Mouse (Mus musculus) thymus, adult 18-20 months (tissue): ENCODE results near the gene Spen.

Source experiments
- DNase-seq, 2 experiments: peaks; one replicate each; pipeline ENCODE4 v3.0.0; 2022; ENCODE audit warnings: mixed read lengths in 2 of 2

The Spen gene

DNA sequence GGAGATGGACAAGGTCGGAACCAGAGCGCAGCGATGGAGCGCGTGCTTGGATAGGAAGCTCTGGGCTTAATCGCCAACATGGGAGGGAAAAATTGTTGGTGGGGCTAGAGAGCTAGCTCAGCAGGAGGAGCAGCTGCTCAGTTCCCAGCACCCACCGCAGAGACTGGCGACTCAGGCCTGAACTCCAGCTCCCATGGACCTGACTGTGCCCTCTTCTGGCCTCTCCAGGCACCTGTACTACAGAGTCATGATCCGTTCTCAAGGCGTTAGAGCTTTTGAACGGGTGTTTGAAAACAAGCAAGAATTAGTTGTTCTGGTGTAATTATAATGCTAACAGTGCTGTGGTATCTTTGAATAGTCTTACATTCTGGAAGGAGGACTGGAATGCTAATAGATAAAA is 9.5 kb downstream of the Spen start:
- no peak for DNase-seq

DNA sequence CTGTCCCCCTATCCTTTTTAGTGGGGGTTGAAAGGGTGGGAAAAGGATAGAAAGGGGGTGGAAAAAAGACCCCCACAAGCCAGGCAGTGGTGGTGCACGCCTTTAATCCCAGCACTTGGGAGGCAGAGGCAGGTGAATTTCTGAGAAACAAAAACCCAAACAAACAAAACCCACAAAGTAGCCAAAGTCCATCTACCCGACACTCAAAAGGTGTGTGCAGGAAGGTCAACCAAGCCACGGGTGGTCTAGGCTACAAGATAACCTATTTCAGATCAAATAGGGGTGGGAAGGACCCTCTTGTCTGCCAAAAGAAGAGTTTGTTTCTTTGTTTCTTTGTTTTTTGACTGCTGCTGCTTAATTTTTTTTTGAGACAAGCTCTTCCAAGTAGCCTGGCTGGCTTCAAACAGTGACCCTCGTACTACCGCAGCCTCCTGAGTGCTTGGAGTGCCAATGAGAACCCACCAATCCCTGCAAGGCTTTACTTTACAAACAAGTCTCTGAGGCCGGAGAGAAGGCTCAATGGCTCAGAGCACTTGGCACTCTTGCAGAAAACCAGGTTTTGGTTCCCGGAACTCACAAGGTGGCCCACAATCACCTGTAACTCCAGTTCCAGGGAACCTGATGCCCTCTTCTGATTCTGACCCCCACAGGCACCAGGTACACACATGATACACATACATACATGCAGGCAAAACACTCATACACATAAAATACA is 11.3 kb downstream of the Spen start:
- DNase-seq = no peak

DNA sequence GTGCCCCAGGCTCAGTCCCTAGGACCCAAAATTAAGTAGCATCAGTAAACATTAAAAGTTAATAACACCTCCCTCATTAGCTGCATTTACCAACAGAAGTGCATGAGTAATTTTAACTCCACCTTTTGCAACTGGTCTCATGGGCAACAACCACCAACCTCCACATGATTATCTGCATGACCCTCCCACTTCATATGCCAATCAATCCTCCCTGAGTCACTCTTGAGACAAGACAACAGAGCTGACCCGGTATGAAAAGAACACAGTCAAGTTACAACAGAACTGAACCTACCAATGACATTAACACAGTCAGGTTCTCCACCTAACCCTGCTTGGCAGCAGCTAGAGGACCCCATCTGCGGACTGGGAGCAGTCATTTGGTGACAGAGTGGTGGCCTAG is 12.5 kb downstream of the Spen start:
- no peak for DNase-seq

DNA sequence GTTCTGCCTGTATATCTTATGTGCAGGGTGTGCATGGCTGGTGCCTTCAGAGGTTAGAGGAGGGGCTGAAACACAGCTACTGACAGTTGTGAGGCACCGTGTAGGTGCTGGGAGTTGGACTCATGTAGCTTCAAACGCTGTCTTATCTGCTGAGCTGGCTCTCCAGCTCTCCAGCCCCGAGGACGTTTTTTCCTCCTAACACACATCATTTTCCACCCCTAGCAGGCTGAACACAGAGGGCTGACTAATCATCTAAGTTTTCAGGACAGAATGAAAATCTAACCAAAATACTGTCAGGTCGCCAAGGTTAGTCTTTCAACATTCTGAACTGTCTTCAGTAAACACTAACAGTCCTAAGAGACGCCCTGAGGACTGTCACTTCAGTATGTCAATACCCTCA is 13.7 kb downstream of the Spen start:
- no peak for DNase-seq

DNA sequence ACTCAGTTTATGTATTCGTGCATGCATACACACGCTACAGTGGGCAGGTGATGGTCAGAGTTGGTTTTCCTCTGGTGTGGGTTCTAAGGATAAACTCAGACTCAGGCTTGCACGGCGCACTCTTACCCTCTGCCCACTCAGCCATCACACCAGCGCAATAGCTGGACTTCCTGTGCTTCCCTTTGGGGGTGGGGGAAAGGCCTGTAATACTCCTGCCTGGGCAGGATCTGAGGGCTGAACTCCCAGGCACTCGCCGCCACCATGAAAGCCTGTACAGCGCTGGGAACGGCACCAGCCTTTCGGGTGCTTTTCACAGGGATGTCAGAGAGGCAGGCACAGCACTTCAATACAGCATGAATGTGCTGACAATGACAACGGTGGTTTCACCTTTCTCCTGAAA is 15.3 kb downstream of the Spen start:
- DNase-seq = no peak

GRCm38 (mm10) chr4:141518386-141518785 is 20.0 kb downstream of the Spen start:
- no peak for DNase-seq

GRCm38 (mm10) chr4:141514179-141514641 is 24.2 kb downstream of the Spen start:
- no peak for DNase-seq

GRCm38 (mm10) chr4:141512145-141512544 is 26.3 kb downstream of the Spen start:
- no peak for DNase-seq

GRCm38 (mm10) chr4:141510457-141510856 is 27.9 kb downstream of the Spen start:
- no peak for DNase-seq

- no peak for DNase-seq
These were observed 31.5 kb downstream of the Spen start for GRCm38 (mm10) chr4:141506893-141507292.

DNA sequence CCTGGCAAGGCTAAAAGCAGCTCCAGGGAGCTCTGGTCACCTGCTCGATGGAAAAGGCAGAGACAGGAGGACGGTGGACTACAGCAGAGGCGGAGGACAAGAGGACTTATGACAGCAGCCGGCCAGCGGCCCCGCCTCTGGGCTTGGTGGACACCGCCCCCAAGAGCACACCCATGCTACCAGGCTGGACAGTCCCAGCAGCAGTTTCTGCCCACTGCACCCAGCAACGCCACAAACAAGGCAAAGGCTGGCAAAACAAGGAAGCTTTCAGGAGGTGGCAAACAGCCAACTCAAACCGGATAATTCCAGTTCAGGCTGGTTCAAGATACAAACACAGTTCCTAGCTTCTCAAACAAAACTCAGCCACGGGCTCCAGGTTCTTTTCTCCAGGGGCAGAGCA is 32.0 kb downstream of the Spen start:
- DNase-seq = no peak

GRCm38 (mm10) chr4:141505810-141506209 is 32.6 kb downstream of the Spen start:
- DNase-seq = no peak

- DNase-seq = no peak
These were observed 33.9 kb downstream of the Spen start for GRCm38 (mm10) chr4:141504471-141504870.

DNA sequence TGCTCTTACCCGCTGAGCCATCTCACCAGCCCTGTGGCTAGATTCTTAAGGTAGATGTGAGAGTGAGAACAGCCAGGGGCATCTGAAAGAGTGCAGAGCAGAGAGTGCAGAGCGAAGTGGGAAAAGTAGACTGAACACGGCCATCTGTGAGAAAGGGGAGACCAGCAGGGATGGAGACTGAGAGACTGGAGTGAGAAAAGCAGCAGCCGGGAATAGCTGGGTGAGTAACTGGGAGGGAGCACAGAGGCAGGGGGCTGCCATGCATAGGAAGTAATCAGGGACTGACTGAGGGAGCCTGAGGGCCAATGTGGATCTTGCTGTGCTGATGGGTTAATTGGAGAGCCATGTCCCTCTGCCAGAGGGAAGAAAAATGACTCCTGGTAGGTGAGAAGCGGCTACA is 35.7 kb downstream of the Spen start:
- DNase-seq = no peak

DNA sequence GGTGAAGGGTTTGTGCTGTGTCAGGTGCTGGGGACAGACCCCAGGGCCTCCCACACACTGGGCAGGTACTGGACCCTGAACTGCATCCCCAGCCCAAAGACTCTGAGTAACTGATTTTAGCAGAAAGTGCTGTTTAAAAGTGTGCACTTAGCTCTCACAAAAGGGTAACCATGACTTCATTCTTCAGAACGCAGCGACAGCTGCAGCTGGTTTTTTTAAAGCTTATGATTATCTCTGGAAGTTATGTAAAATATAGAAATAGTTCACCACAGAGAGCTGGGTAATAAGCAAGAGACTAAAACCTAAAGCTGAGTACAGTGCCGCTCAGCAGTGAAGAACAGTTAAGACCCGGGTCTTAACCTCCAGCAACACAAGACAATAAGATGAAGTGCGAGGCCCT is 37.3 kb downstream of the Spen start:
- DNase-seq = no peak

DNA sequence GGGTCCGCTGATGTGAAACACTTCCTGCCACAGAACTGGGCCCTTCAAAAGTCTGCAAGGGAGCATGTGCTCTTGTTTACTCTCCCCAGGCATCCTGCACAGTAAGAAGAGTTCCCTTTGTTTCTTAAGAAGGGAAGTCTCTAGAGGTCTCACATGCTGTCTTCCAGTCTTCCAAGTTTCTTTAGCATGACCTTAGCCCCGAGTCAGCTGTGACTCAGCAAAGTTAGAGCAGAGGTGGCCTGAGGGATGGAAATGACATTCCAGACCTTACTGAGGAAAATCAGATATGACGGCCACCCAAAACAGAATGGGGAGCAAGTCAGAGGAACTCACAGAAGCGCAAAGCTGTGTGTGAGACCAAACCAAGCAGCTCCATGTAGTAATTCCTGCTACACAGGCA is 37.8 kb downstream of the Spen start:
- no peak for DNase-seq

GRCm38 (mm10) chr4:141488670-141489069 is 49.7 kb downstream of the Spen start:
- DNase-seq = no peak

- no peak for DNase-seq
These were observed 50.8 kb downstream of the Spen start for GRCm38 (mm10) chr4:141487581-141487980.

GRCm38 (mm10) chr4:141484071-141484470 is 54.3 kb downstream of the Spen start:
- no peak for DNase-seq

- DNase-seq = no peak
These were observed 59.0 kb downstream of the Spen start for GRCm38 (mm10) chr4:141479411-141479810.

GRCm38 (mm10) chr4:141478794-141479193 is 59.6 kb downstream of the Spen start:
- DNase-seq = no peak

GRCm38 (mm10) chr4:141478225-141478624 is 60.2 kb downstream of the Spen start:
- no peak for DNase-seq

DNA sequence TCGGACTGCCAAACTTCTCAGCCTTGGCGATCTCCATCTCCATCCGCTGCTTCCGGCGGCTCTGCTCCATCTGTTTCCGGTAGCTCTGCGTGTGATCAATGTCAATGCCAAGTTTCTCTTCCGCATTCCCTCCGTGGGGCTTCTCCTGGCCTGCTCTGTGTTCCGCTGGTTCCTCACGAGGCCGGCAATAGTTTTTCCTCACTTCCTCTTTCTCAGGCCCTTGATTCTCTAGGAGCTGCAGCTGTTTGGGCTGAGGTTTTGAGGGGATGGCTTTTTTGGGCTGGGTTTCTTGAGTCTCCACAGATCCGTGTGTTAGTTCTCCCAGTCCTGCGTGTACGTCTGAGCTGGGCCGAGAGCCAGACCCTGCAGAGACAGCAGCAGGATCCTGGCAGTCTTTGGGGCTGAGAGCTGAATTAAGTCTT is 60.7 kb downstream of the Spen start:
- DNase-seq = no peak

- DNase-seq = no peak
These were observed 64.0 kb downstream of the Spen start for GRCm38 (mm10) chr4:141474431-141474830.

GRCm38 (mm10) chr4:141472641-141473321 is 65.6 kb downstream of the Spen start:
- no peak for DNase-seq
